Mouse (Mus musculus): Measurements from ENCODE around the gene Eif2b2. TPM values are rescaled to one million over a fixed set of nuclear protein-coding genes. Genes with fewer than 3 reads are reported as not detected.
A peak's percentile ranks its signal among the peaks of the same experiment; 100 is the strongest.

Gene Eif2b2
- total and polyA plus RNA-seq, 3 experiments = 150 to 193 TPM; not detected in 1

DNA sequence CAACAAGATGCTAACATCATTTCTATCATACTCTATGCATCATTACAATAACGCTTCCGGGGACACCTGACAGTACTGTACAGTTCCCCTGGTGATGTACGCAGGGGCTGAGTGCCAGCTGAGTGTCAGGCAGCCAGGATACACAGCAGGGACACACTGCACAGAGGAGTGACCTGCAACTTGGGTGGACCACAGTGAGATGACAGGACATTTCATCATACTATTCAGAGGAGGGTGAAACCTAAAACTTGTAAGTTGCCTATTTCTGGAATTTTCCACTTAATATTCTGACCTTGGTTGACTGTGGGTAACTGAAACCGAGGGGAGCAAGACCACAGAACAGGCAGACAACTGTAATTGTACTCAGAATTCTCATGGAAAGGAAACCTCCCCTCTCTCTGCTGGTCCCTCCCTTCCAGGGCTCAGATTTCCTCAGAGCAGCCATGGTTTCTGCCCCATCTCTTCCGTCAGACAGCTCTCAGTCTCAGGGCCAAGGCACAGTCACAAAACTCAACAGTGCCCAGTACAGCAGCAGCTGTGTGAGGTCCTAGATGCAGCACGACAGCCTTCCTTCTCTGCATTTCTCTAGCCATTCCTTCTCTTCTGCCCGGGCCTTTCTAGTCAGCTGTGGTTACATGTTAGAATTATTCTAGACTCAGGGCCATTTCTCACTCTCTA, 36.9 kb downstream of the Eif2b2 start (continued):
- TF ChIP-seq UBTF (IDR thresholded peaks at IDR 0.05; ENCODE audit: borderline replicate concordance, insufficient read depth, low read depth, low read length) (no peak), NRF1 (IDR thresholded peaks at IDR 0.05; ENCODE audit: insufficient read depth, low read depth, low read length, poor library complexity, severe bottlenecking) (no peak), MYB (IDR thresholded peaks at IDR 0.05; ENCODE audit: low read depth, low read length) (no peak)

DNA sequence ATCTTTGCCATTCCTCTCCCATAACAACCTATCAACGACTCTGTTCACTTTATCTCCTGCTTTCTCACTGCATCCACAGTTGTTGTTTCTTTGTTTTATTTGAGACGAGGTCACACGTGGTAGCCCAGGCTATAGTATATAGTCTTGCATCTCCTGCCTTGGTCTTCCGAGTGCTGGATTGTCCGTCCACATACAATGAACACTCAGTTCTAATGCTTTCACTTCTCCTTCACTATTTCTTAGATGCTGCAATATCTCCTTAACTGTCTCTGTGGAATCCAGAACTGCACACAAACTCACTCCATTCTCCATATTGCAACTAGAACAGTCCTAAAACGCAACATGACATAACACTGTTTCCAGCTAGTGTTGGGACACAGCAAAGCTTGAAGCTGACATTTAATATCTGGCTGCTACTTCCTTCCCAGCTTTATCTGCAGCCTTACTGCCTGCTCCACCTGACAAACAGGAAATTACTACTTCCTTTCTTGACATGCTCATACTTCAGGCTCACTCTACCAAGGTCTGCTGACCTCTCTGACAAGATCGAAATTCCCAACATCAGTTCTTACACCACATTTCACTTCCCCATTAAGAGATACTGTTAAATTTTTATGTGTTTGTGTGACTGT, 37.8 kb downstream of the Eif2b2 start:
- H3K27me3 ChIP-seq (ENCODE audit: control insufficient read depth in 1 of 2, insufficient read depth in 2 of 2, low read length in 2 of 2) = no peaks in the 10 kb centered on the region
- no peaks in the 10 kb centered on the region for H3K79me2 ChIP-seq (ENCODE audit: control insufficient read depth, insufficient read depth, low read length, poor library complexity)
- peak overlapping the region; percentile 87 for H3K27ac ChIP-seq (ENCODE audit: control insufficient read depth, low read depth, low read length)
- H3K9ac ChIP-seq (ENCODE audit: control insufficient read depth, low read depth, low read length, poor library complexity, severe bottlenecking) = peak overlapping the region; percentile 33
- H3K4me1 ChIP-seq (ENCODE audit: control insufficient read depth in 1 of 2, insufficient read depth in 2 of 2, low read length in 2 of 2) = peaks cover 14 to 22% of the 10 kb centered on the region in 2 experiments
- peaks cover 0 to 26% of the 10 kb centered on the region in 2 experiments; a peak in 2 of 4 replicates for H3K36me3 ChIP-seq (ENCODE audit: control insufficient read depth in 1 of 2, insufficient read depth in 2 of 2, low read length in 2 of 2)
- H3K9me3 ChIP-seq (replicated peaks; ENCODE audit: insufficient read depth, low read length) = no peaks in the 10 kb centered on the region
- peak overlapping the region; percentile 5 to 12 for H3K4me3 ChIP-seq (ENCODE audit: control insufficient read depth in 1 of 2, insufficient read depth in 1 of 2, low read depth in 2 of 2, low read length in 2 of 2)
- DNase-seq (ENCODE audit: low read depth, low spot score) = peak; percentile 82
- TF ChIP-seq E2F4 (IDR thresholded peaks at IDR 0.05; ENCODE audit: borderline replicate concordance, low read depth, low read length) (no peak), NELFE (IDR thresholded peaks at IDR 0.05; ENCODE audit: low read depth, low read length) (no peak), TCF12 (IDR thresholded peaks at IDR 0.05; ENCODE audit: low read depth, low read length) (peak; percentile 74; the same call in 1 of the 2 replicates), MAFK (IDR thresholded peaks at IDR 0.05; ENCODE audit: borderline replicate concordance, low read depth, low read length) (no peak), MYC (IDR thresholded peaks at IDR 0.05; ENCODE audit: low read depth, low read length) (peak; percentile 81; the same call in 1 of the 2 replicates), GATA1 (IDR thresholded peaks at IDR 0.05; ENCODE audit: low read depth, low read length) (peak; percentile 91), ETS1 (IDR thresholded peaks at IDR 0.05; ENCODE audit: low read depth, low read length) (peak; percentile 96), ELF1 (IDR thresholded peaks at IDR 0.05; ENCODE audit: low read depth, low read length) (peak; percentile 54; the same call in 1 of the 2 replicates), USF1 (IDR thresholded peaks at IDR 0.05; ENCODE audit: low read depth, low read length) (peak; percentile 72), CTCF (IDR thresholded peaks at IDR 0.05 in 2 of 3, conservative IDR thresholded peaks at IDR 0.05 in 1 of 3; ENCODE audit: control insufficient read depth in 1 of 3, insufficient read depth in 1 of 3, low read depth in 2 of 3, low read length in 3 of 3, poor library complexity in 1 of 3, severe bottlenecking in 1 of 3) (no peak), BHLHE40 (IDR thresholded peaks at IDR 0.05; ENCODE audit: borderline replicate concordance, low read depth, low read length) (peak; percentile 61; the same call in 1 of the 2 replicates), EP300 (IDR thresholded peaks at IDR 0.05; ENCODE audit: low read depth in 1 of 2, low read length in 2 of 2) (peak; percentile 90 to 94), UBTF (IDR thresholded peaks at IDR 0.05; ENCODE audit: borderline replicate concordance, insufficient read depth, low read depth, low read length) (no peak), NRF1 (IDR thresholded peaks at IDR 0.05; ENCODE audit: insufficient read depth, low read depth, low read length, poor library complexity, severe bottlenecking) (no peak), TAL1 (IDR thresholded peaks at IDR 0.05; ENCODE audit: low read length) (peak; percentile 51), POLR2A (IDR thresholded peaks at IDR 0.05; ENCODE audit: control insufficient read depth in 1 of 2, insufficient read depth in 1 of 2, low read depth in 1 of 2, low read length in 2 of 2, poor library complexity in 1 of 2) (peak in 1 of 2 experiments; percentile 38; a peak in 1 of 4 replicates), HCFC1 (IDR thresholded peaks at IDR 0.05; ENCODE audit: low read depth, low read length) (peak; percentile 25; the same call in 1 of the 2 replicates), RCOR1 (IDR thresholded peaks at IDR 0.05; ENCODE audit: low read depth, low read length) (peak; percentile 58; the same call in 1 of the 2 replicates), KAT2A (conservative IDR thresholded peaks at IDR 0.05; ENCODE audit: low read depth, low read length) (no peak), MAZ (IDR thresholded peaks at IDR 0.05; ENCODE audit: low read depth, low read length) (no peak), MXI1 (IDR thresholded peaks at IDR 0.05; ENCODE audit: low read depth, low read length) (peak; percentile 72), TBP (IDR thresholded peaks at IDR 0.05; ENCODE audit: low read depth, low read length) (peak; percentile 53; the same call in 1 of the 2 replicates), ZMIZ1 (IDR thresholded peaks at IDR 0.05; ENCODE audit: low read depth, low read length) (no peak), MAX (IDR thresholded peaks at IDR 0.05; ENCODE audit: low read length) (peak; percentile 69; the same call in 1 of the 2 replicates), SIN3A (IDR thresholded peaks at IDR 0.05; ENCODE audit: low read length) (peak; percentile 93), RAD21 (IDR thresholded peaks at IDR 0.05; ENCODE audit: low read depth, low read length) (no peak), CHD2 (IDR thresholded peaks at IDR 0.05; ENCODE audit: low read length) (no peak)
